Mouse (Mus musculus) effector memory CD4-positive, alpha-beta T cell, adult 7 months (primary cell): ENCODE results near the gene Arxes2. TPM values are rescaled to one million over a fixed set of nuclear protein-coding genes. Genes with fewer than 3 reads are reported as not detected.

ENCODE experiments used
- polyA plus RNA-seq: library from polyadenylated mRNA; unstranded; fragments of 100-300 nt; shearing (Covaris generic); gene quantifications from one replicate; pipeline ENCODE4 v1.2.1, GENCODE M21; 2017

Gene Arxes2
- 4.7 TPM for polyA plus RNA-seq

DNA sequence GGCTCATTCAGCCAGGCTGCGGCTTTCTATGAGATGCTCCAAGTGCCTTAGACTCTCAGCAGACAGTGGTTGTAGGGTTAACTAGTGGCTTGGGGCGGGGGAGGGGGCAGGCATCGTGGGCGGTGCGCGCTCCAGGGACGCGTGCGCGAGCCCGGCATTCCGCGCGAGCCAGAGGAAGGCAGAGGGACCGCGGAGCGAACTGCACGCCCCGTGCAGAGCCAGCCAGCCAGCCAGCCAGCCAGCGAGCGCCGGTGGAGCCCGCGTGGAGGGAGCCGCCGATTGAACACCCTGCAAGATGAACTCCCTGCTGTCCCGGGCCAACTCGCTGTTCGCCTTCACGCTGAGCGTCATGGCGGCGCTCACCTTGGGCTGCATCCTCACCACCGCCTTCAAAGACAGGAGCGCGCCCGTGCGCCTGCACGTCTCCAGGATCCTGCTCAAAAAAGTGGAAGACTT, at the start of gene Arxes2:
Gene Arxes2, plus strand, starts transcription at position 161 of the 456 bp plus-strand sequence.

DNA sequence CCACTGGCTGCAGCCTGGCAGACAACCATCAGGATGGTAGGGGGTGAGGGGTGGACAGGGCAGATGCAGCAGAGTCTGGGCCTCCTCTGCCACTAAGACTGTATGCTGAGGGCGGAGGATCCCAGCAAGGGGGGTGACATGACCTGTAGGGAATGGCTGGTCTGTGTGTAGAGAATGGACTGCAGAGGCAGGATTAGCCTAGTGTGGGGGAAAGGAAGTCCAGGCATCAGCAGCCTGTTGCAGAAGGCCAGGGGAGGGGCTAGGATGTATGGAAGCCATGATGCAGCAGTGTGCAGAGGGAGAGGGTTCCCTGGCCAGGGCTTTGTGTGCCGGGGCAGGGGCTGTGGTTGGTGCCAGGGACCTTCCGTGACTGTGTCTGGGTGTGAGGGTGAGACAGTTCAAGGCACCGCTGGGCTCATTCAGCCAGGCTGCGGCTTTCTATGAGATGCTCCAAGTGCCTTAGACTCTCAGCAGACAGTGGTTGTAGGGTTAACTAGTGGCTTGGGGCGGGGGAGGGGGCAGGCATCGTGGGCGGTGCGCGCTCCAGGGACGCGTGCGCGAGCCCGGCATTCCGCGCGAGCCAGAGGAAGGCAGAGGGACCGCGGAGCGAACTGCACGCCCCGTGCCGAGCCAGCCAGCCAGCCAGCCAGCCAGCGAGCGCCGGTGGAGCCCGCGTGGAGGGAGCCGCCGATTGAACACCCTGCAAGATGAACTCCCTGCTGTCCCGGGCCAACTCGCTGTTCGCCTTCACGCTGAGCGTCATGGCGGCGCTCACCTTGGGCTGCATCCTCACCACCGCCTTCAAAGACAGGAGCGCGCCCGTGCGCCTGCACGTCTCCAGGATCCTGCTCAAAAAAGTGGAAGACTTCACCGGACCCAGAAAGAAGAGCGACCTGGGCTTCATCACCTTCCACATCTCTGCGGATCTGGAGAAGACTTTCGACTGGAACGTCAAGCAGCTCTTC, 39.5 kb downstream of the Arxes2 start, which contains the start of gene Arxes1:
Gene Arxes1, plus strand, starts transcription at position 569 of the 965 bp plus-strand sequence.

Other genes starting within 250 kb of the Arxes2 start
- gene Bhlhb9, start 196.2 kb upstream of the Arxes2 start, polyA plus RNA-seq = 14.8 TPM
- 13.0 TPM for gene Gprasp2, start 154.8 kb upstream of the Arxes2 start, polyA plus RNA-seq
- gene Arxes1, start 39.5 kb downstream of the Arxes2 start, polyA plus RNA-seq = not detected
- gene Bex2, start 74.4 kb downstream of the Arxes2 start, polyA plus RNA-seq = 15.3 TPM
- gene Nxf3, start 91.4 kb downstream of the Arxes2 start, polyA plus RNA-seq = not detected
- 1.6 TPM for gene Bex4, start 145.2 kb downstream of the Arxes2 start, polyA plus RNA-seq
- gene Tceal8, start 178.5 kb downstream of the Arxes2 start, polyA plus RNA-seq = 0.30 TPM
- gene Tceal5, start 210.1 kb downstream of the Arxes2 start, polyA plus RNA-seq = not detected
- not detected for gene Tceal7, start 221.0 kb downstream of the Arxes2 start, polyA plus RNA-seq
- not detected for gene Bex1, start 221.7 kb downstream of the Arxes2 start, polyA plus RNA-seq